Mouse (Mus musculus) heart, postnatal 0 days (tissue): ENCODE results near the gene Crlf1.

Experiments
- CTCF ChIP-seq: IDR thresholded peaks from 2 replicates; pipeline ENCODE4 v1.5.1; 2016; ENCODE audit warnings: antibody characterized with exemption, control low read depth, low read depth
- EP300 ChIP-seq: IDR thresholded peaks from 2 replicates; pipeline ENCODE4 v1.6.1; 2016; ENCODE audit warnings: antibody characterized with exemption, low read depth

DNA sequence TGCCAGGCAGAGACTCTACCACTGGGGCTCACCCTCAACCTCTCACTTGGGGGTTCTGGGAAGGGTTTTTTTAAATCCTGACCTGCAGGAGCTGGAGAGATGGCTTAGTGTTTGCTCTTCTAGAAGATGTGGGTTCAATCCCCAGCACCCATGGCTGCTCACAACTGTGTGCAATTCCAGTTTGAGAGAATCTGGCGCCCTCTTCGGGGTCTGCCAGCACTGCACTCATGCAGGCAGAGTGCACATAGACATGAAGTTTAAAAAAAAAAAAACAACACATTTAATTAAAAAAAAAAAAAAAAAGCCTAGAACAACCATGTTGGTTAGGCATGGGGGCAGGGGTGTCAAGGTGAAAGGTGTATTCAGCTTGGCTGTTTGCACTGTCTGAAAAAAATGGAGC is 37.4 kb downstream of the Crlf1 start:
- no peak for TF ChIP-seq CTCF
- no peak for TF ChIP-seq EP300
